Mouse (Mus musculus): ENCODE data around the gene Camta2. TPM values are rescaled to one million over a fixed set of nuclear protein-coding genes. Genes with fewer than 3 reads are reported as not detected.

The Camta2 gene
- total and polyA plus RNA-seq, 3 experiments = 1.0 to 17.0 (median 4.9) TPM

DNA sequence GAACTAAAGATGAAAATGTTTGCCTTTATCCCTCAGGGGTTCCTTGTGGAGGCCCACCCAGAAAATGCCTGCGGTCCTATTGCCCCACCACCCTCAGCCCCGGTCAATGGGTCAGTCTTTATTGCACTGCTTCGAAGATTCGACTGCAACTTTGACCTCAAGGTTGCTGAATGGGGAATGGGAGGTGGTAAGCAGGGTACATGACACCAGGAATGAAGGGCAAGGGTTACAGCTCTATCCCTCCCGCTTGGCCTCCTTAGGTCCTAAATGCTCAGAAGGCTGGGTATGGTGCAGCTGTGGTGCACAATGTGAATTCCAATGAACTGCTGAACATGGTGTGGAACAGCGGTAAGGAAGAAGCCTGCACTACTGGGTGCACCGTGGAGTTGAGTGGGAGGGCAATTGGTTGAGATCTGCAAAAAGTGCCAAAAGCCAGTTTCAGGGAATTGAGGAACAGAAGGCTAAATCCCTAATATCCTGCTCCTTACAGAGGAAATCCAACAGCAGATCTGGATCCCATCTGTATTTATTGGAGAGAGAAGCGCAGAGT, 38.6 kb downstream of the Camta2 start:
- peaks cover 75% of the 10 kb centered on the region for H3K79me2 ChIP-seq (replicated peaks; ENCODE audit: control insufficient read depth, extremely low read depth, insufficient read depth, poor library complexity, severe bottlenecking)
- H3K9me3 ChIP-seq (replicated peaks; ENCODE audit: low read length) = no peaks in the 10 kb centered on the region
- H3K36me3 ChIP-seq (replicated peaks in 1 of 2; ENCODE audit: control insufficient read depth in 1 of 2, insufficient read depth in 1 of 2, low read length in 1 of 2) = peaks cover 48 to 66% of the 10 kb centered on the region in 2 experiments
- peak overlapping the region; percentile 95 for H3K4me2 ChIP-seq (ENCODE audit: insufficient read depth, low read depth, poor library complexity, severe bottlenecking)
- no peak overlapping the region for H3K4me3 ChIP-seq (replicated peaks in 1 of 3; ENCODE audit: low read depth in 2 of 3, low read length in 2 of 3, poor library complexity in 1 of 3)
- peak; percentile 15 for DNase-seq (ENCODE audit: extremely low read depth)
- TF ChIP-seq CTCF (conservative IDR thresholded peaks at IDR 0.05 in 1 of 2, IDR thresholded peaks at IDR 0.05 in 1 of 2; ENCODE audit: low read depth in 2 of 2, low read length in 2 of 2) (no peak), USF2 (conservative IDR thresholded peaks at IDR 0.05; ENCODE audit: low read depth, low read length) (no peak), POLR2AphosphoS2 (IDR thresholded peaks at IDR 0.05; ENCODE audit: low read depth, low read length) (peak; percentile 17), POLR2A (IDR thresholded peaks at IDR 0.05; ENCODE audit: low read depth, low read length) (peak; percentile 47; the same call in 1 of the 2 replicates), SMC3 (IDR thresholded peaks at IDR 0.05; ENCODE audit: low read depth, low read length) (no peak)
- dilution Hi-C loops (cut with MboI; ENCODE audit: extremely low pct_ligation_motif_present, extremely low pct_unique_long_range_greater_than_20kb, low sequenced_read_pairs) (no loop called here), in situ Hi-C loops (cut with MboI; ENCODE audit: low pct_ligation_motif_present, low pct_unique_long_range_greater_than_20kb, low sequenced_read_pairs) (no loop called here)
- H3K27me3 ChIP-seq (replicated peaks) = no peaks in the 10 kb centered on the region
- peaks cover 25 to 56% of the 10 kb centered on the region in 2 experiments for H3K4me1 ChIP-seq (ENCODE audit: control insufficient read depth in 1 of 2, insufficient read depth in 2 of 2)
- H3K9ac ChIP-seq (ENCODE audit: insufficient read depth, low read depth) = no peak overlapping the region; the same call in 1 of the 2 replicates
- peak overlapping the region; percentile 3; the same call in 1 of the 2 replicates for H3K27ac ChIP-seq (ENCODE audit: insufficient read depth, low read depth)

DNA sequence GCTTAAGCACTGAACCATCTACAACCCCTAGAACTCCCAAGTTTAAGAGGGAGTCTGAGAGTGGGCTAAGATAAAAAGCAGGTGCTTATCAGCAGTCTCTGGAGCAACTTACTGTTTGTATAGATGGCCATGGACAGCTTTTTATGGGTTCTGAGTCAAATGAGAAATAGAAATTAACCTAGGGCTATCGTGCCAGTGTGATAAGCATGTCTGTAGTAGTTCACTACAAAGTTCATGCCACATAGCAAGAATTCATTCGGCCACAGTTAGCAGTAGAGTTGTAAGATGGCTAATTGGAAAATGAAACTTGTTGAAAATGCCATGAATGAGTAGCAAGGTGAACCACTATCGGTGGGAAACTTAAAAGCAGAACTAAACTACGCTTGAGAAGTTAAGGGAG, 39.4 kb downstream of the Camta2 start:
- Histone ChIP-seq H3K36me3 (replicated peaks in 1 of 2; ENCODE audit: control insufficient read depth in 1 of 2, insufficient read depth in 1 of 2, low read length in 1 of 2) (peaks cover 49 to 73% of the 10 kb centered on the region in 2 experiments), H3K9ac (ENCODE audit: insufficient read depth, low read depth) (peak overlapping the region; percentile 94), H3K9me3 (replicated peaks; ENCODE audit: low read length) (no peaks in the 10 kb centered on the region), H3K27ac (ENCODE audit: insufficient read depth, low read depth) (0 out of 2 replicates have a peak overlapping the region, but pooled peaks have one; percentile 2), H3K79me2 (replicated peaks; ENCODE audit: control insufficient read depth, extremely low read depth, insufficient read depth, poor library complexity, severe bottlenecking) (peaks cover 67% of the 10 kb centered on the region), H3K4me3 (replicated peaks in 1 of 3; ENCODE audit: low read depth in 2 of 3, low read length in 2 of 3, poor library complexity in 1 of 3) (peak overlapping the region; percentile 66 to 89 (median 67)), H3K27me3 (replicated peaks) (no peaks in the 10 kb centered on the region), H3K4me1 (ENCODE audit: control insufficient read depth in 1 of 2, insufficient read depth in 2 of 2) (peaks cover 25 to 56% of the 10 kb centered on the region in 2 experiments), H3K4me2 (ENCODE audit: insufficient read depth, low read depth, poor library complexity, severe bottlenecking) (peak overlapping the region; percentile 95)
- in situ Hi-C loops (cut with MboI; ENCODE audit: low pct_ligation_motif_present, low pct_unique_long_range_greater_than_20kb, low sequenced_read_pairs) = no loop called here
- dilution Hi-C loops (cut with MboI; ENCODE audit: extremely low pct_ligation_motif_present, extremely low pct_unique_long_range_greater_than_20kb, low sequenced_read_pairs) = no loop called here
- DNase-seq (ENCODE audit: extremely low read depth) = peak; percentile 77
- TF ChIP-seq ZC3H11A (IDR thresholded peaks at IDR 0.05; ENCODE audit: low read depth, low read length) (no peak), ZKSCAN1 (IDR thresholded peaks at IDR 0.05; ENCODE audit: borderline replicate concordance, low read depth, low read length) (no peak), NELFE (IDR thresholded peaks at IDR 0.05; ENCODE audit: low read depth, low read length) (no peak), JUND (conservative IDR thresholded peaks at IDR 0.05; ENCODE audit: low read depth, low read length) (peak; percentile 70), USF2 (conservative IDR thresholded peaks at IDR 0.05; ENCODE audit: low read depth, low read length) (no peak), RCOR1 (conservative IDR thresholded peaks at IDR 0.05; ENCODE audit: low read depth, low read length) (no peak), SMC3 (IDR thresholded peaks at IDR 0.05; ENCODE audit: low read depth, low read length) (no peak), NRF1 (IDR thresholded peaks at IDR 0.05; ENCODE audit: low read depth, low read length) (no peak), MAFK (IDR thresholded peaks at IDR 0.05; ENCODE audit: insufficient replicate concordance, low read length) (no peak), E2F4 (IDR thresholded peaks at IDR 0.05; ENCODE audit: insufficient replicate concordance, low read depth, low read length) (no peak), HCFC1 (IDR thresholded peaks at IDR 0.05; ENCODE audit: low read depth, low read length) (no peak), JUN (IDR thresholded peaks at IDR 0.05; ENCODE audit: insufficient read depth, low read depth, low read length) (0 out of 2 replicates have a peak, but pooled peaks have one; percentile 45), UBTF (IDR thresholded peaks at IDR 0.05; ENCODE audit: low read depth, low read length) (no peak), RAD21 (IDR thresholded peaks at IDR 0.05; ENCODE audit: low read depth, low read length) (no peak), ELF1 (IDR thresholded peaks at IDR 0.05; ENCODE audit: low read depth, low read length) (no peak), MXI1 (IDR thresholded peaks at IDR 0.05; ENCODE audit: low read depth, low read length) (no peak), TCF12 (IDR thresholded peaks at IDR 0.05; ENCODE audit: low read depth, low read length) (no peak), CHD2 (IDR thresholded peaks at IDR 0.05; ENCODE audit: low read length) (peak; percentile 49; the same call in 1 of the 2 replicates), CHD1 (IDR thresholded peaks at IDR 0.05; ENCODE audit: low read depth, low read length) (peak; percentile 19; the same call in 1 of the 2 replicates), SIN3A (IDR thresholded peaks at IDR 0.05; ENCODE audit: low read length) (no peak; the same call in 1 of the 2 replicates), KAT2A (IDR thresholded peaks at IDR 0.05; ENCODE audit: insufficient replicate concordance, low read length) (no peak), IRF4 (IDR thresholded peaks at IDR 0.05; ENCODE audit: low read depth, low read length) (peak; percentile 84), POLR2AphosphoS2 (IDR thresholded peaks at IDR 0.05; ENCODE audit: low read depth, low read length) (peak; percentile 18; the same call in 1 of the 2 replicates), MYC (IDR thresholded peaks at IDR 0.05; ENCODE audit: low read depth, low read length) (peak; percentile 46; the same call in 1 of the 2 replicates), PAX5 (IDR thresholded peaks at IDR 0.05; ENCODE audit: low read length) (no peak), POLR2A (IDR thresholded peaks at IDR 0.05; ENCODE audit: low read depth, low read length) (no peak; the same call in 1 of the 2 replicates), MAX (IDR thresholded peaks at IDR 0.05; ENCODE audit: low read length) (no peak), BHLHE40 (IDR thresholded peaks at IDR 0.05; ENCODE audit: low read depth, low read length) (no peak), ZMIZ1 (IDR thresholded peaks at IDR 0.05; ENCODE audit: low read depth, low read length) (peak; percentile 40), USF1 (IDR thresholded peaks at IDR 0.05; ENCODE audit: low read depth, low read length) (no peak), MAZ (IDR thresholded peaks at IDR 0.05; ENCODE audit: low read depth, low read length) (no peak)

Measured in CH12.LX (cell line).